Mouse (Mus musculus): ENCODE data around the gene Aftph. TPM values are rescaled to one million over a fixed set of nuclear protein-coding genes. Genes with fewer than 3 reads are reported as not detected.
"Not testable (repeated sequence)": the region's sequence is repeated elsewhere in the genome, so short reads cannot be mapped to it uniquely, and the experiment has no call there.

Aftph gene
- total RNA-seq (2021) = 10 to 100 TPM; 20.7 to 23.6 TPM
- long read RNA-seq, experiment 1, transcript Aftph-201 (9 exons, 3,998 nt) = major isoform, 7 of 9 reads
- long read RNA-seq, experiment 1, partial matches to known transcripts = 1 of 9 reads
- long read RNA-seq, experiment 1, other reads (novel, unspliced or antisense) = 1 of 9 reads
- long read RNA-seq, experiment 2, partial matches to known transcripts = 2 of 3 reads
- long read RNA-seq, experiment 2, other reads (novel, unspliced or antisense) = 0 of 3 reads

- peak; percentile 97 to 98 for DNase-seq
Observed at GRCm38 (mm10) chr11:20741201-20742100, at the start of gene Aftph. Gene Aftph (minus strand): TSS chr11:20741589.

GRCm38 (mm10) chr11:20789015-20789414, 47.6 kb upstream of the Aftph start:
- DNase-seq = no peak

GRCm38 (mm10) chr11:20788070-20788469, 46.7 kb upstream of the Aftph start:
- no peak for DNase-seq

GRCm38 (mm10) chr11:20786191-20786590, 44.8 kb upstream of the Aftph start:
- DNase-seq = no peak

- DNase-seq = no peak
Observed at GRCm38 (mm10) chr11:20785186-20785585, 43.8 kb upstream of the Aftph start.

- DNase-seq = no peak
Observed at GRCm38 (mm10) chr11:20784776-20785175, 43.4 kb upstream of the Aftph start.

GRCm38 (mm10) chr11:20783467-20783866, 42.1 kb upstream of the Aftph start:
- DNase-seq = no peak

- DNase-seq = no peak
Observed at GRCm38 (mm10) chr11:20782620-20783019, 41.2 kb upstream of the Aftph start.

GRCm38 (mm10) chr11:20780312-20780711, 38.9 kb upstream of the Aftph start:
- DNase-seq = no peak

- no peak for DNase-seq
Observed at GRCm38 (mm10) chr11:20778861-20779563, 37.6 kb upstream of the Aftph start.

- no peak for DNase-seq
Observed at GRCm38 (mm10) chr11:20778298-20778697, 36.9 kb upstream of the Aftph start.

- no peak for DNase-seq
Observed at GRCm38 (mm10) chr11:20776668-20777067, 35.3 kb upstream of the Aftph start.

GRCm38 (mm10) chr11:20772642-20773041, 31.3 kb upstream of the Aftph start:
- DNase-seq = no peak

GRCm38 (mm10) chr11:20771827-20772226, 30.4 kb upstream of the Aftph start:
- not testable (repeated sequence) for DNase-seq

GRCm38 (mm10) chr11:20761984-20762383, 20.6 kb upstream of the Aftph start:
- not testable (repeated sequence) for DNase-seq

- no peak for DNase-seq
Observed at GRCm38 (mm10) chr11:20750573-20750972, 9.2 kb upstream of the Aftph start.

- DNase-seq = no peak
Observed at GRCm38 (mm10) chr11:20743353-20743752, 2.0 kb upstream of the Aftph start.

GRCm38 (mm10) chr11:20742361-20742897, 1.0 kb upstream of the Aftph start:
- peak; percentile 69 to 87 for DNase-seq

GRCm38 (mm10) chr11:20740481-20741200, 748 bp downstream of the Aftph start:
- peak; percentile 37 to 58 for DNase-seq

GRCm38 (mm10) chr11:20734066-20734465, 7.3 kb downstream of the Aftph start:
- no peak for DNase-seq

- peak in 1 of 2 experiments; percentile 37 for DNase-seq
Observed at GRCm38 (mm10) chr11:20733486-20734030, 7.8 kb downstream of the Aftph start.
